Mouse (Mus musculus): ENCODE data around the gene Itga4.

The Itga4 gene

DNA sequence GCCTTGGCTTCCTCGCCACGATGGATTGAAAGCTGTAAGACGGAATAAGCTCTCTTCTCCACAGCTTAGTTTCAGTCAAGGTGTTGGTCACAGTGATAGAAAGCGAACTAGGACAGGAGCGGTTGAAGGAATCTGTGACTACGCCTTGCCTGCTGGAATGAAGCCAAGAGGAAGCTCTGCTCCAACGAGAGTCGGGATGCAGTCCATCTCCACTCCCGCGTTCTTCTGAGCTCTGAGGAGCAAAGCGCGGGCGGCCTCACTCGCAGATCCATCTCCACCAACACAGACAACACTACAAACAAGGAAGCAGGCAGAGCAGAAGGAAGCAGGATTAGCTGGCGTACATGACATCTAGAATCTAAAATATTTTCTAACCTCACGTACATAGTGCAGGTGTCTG, 99.5 kb downstream of the Itga4 start:
- no peak for DNase-seq (ENCODE audit: low read depth, low spot score)
- no peaks in the 10 kb centered on the region for H3K27me3 ChIP-seq (ENCODE audit: control insufficient read depth, insufficient read depth, low read length, poor library complexity, severe bottlenecking)
- H3K36me3 ChIP-seq (ENCODE audit: control insufficient read depth, insufficient read depth, low read length, poor library complexity, severe bottlenecking) = no peaks in the 10 kb centered on the region

DNA sequence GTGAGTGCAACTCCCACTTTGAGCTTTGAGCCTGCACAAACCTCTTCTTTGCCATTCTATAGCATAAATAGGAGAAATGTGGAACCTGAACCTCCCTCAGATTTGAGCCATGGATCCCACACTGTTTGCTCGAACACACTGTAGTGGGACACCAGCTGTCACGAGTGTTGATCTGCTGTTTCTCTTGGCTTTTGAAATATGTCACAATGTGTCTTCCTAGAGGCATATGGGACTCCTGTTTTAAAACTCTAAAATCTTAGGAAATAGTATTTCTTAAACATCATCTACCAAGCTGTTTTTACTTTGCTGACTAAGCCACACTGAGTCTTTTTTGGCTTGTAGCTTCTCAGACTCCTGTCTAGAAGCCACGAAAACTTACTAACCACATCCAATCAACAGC, 102.6 kb downstream of the Itga4 start:
- no peak for DNase-seq (ENCODE audit: low read depth, low spot score)

DNA sequence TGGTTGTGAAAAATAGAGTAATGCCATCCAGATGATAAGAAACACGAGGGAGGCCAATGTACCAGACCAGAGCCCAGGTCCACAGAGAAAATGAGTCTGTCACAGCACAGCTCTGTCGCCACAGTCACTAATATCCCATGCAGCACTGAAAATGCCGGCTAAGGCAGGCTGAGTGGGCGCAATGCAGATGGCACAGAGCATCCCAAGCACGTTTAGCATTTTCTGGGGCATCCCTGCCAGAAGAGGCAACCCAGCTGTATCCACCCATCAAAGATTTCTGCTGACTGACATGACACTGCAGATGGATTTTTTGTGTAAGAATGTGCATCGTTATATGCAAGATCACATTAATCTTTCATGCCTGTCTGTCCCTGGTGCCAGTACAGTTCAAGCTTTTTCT, 106.8 kb downstream of the Itga4 start:
- DNase-seq (ENCODE audit: low read depth, low spot score) = no peak
- Histone ChIP-seq H3K27me3 (ENCODE audit: control insufficient read depth, insufficient read depth, low read length, poor library complexity, severe bottlenecking) (no peaks in the 10 kb centered on the region), H3K36me3 (ENCODE audit: control insufficient read depth, insufficient read depth, low read length, poor library complexity, severe bottlenecking) (no peaks in the 10 kb centered on the region)

More for the DNA sequence above, 102.6 kb downstream of the Itga4 start:
- no peaks in the 10 kb centered on the region for H3K27me3 ChIP-seq (ENCODE audit: control insufficient read depth, insufficient read depth, low read length, poor library complexity, severe bottlenecking)
- H3K36me3 ChIP-seq (ENCODE audit: control insufficient read depth, insufficient read depth, low read length, poor library complexity, severe bottlenecking) = no peaks in the 10 kb centered on the region

DNA sequence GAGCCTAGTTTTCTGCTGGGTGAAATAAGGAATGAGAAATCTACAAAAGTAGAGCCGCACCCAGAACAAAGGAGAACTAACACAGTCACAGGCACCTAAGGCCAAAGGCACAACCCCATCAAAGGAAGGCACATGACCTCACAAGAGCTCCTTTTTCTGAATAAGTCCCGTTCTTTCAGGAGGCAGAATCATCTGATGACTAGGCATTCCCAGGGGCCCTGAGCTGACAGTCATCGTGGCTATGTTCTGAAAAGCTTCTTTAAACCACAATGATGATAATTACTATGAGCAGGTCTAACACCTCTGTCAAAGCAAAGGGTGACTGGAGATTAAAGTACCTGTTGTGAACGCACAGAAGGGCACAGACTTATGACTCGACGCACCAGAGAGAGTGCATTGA, 108.7 kb downstream of the Itga4 start:
- Histone ChIP-seq H3K36me3 (ENCODE audit: control insufficient read depth, insufficient read depth, low read length, poor library complexity, severe bottlenecking) (no peaks in the 10 kb centered on the region), H3K27me3 (ENCODE audit: control insufficient read depth, insufficient read depth, low read length, poor library complexity, severe bottlenecking) (no peaks in the 10 kb centered on the region)
- DNase-seq (ENCODE audit: low read depth, low spot score) = no peak

DNA sequence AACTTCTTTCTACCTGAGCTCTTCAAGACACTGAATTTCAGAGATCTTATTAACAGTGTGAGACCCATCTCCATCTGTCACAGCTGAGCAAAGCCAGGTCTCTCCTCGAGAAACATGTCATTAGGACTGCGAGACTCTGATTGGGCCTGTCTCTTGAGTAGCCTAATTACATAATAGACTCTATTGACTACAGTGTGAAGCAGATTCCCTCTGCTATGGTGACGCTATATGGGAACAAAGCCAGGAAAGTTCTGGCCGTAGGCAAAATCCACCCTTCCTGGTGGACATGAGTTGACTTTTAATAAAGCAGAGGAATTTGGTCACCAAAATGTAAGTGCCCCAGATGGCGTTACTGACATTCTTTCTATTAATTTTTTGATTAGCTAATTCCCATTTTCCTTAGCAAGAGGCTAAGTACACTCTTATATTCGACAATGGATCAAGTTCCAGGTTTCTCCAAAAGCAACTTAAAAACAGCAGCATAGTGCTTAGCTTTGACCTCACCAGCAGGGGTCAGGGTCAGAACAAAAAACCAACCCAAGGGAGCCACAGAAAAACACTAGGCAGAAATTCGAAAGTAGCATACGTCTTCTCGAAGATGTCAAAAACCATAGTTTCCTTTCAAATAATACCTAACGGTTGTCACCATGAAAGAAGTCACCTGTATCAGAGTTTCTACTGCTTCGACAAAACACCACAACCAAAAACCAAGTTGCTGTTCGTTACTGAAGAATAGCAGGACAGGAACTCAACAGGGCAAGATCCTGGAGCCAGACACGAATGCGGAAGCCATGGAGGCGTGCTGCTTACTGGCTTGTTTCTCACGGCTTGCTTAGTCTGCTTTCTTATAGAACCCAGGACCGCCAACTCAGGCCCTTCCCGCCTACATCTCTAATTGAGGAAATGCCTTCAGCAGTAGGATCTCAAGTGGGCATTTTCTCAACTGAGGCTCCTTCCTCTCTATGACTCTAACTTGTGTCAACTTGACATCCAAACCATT, 112.5 kb downstream of the Itga4 start:
- H3K36me3 ChIP-seq (ENCODE audit: control insufficient read depth, insufficient read depth, low read length, poor library complexity, severe bottlenecking) = no peaks in the 10 kb centered on the region
- DNase-seq (ENCODE audit: low read depth, low spot score) = peak; percentile 35
- no peaks in the 10 kb centered on the region for H3K27me3 ChIP-seq (ENCODE audit: control insufficient read depth, insufficient read depth, low read length, poor library complexity, severe bottlenecking)

DNA sequence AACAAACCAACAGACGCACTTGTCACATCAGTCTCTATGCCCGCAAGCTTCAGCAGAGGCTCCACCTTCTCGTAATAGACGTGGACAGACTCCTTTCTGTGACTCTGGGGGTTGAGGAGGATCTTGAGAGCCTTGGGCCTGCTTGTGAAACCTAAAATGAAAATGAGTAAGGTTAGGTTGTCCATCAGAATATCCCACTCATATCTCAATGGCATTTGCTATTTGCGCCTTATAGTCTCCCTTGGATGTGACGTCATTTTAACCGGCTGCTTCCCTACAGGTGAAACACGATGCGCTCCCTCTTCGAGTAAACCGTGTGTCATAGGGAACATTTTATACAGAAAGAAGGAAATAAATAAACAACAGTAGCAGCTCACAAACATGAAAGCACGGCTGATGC, 113.4 kb downstream of the Itga4 start:
- Histone ChIP-seq H3K36me3 (ENCODE audit: control insufficient read depth, insufficient read depth, low read length, poor library complexity, severe bottlenecking) (no peaks in the 10 kb centered on the region), H3K27me3 (ENCODE audit: control insufficient read depth, insufficient read depth, low read length, poor library complexity, severe bottlenecking) (no peaks in the 10 kb centered on the region)

DNA sequence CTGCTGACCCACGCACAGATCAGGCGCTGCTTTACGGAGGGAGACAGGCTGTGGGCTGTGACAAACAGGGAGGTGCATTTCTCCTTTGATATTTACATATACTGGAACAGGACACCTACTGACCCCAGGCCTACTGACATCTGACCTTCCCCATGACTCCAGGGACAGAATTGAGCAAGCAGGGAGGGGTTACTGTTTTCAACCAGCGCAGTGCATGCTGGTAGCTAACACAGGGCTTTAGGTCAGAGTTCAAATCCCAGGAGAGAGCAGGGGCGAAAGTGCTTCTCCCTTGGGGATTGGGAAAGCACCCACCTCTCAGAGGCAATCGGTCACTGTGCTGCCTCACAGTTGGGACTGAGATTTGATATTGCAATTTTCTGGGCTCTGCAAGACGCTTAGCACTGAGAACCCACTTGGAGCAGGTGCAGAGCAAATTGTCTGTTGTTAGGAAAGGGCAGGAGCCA, 113.9 kb downstream of the Itga4 start:
- Histone ChIP-seq H3K36me3 (ENCODE audit: control insufficient read depth, insufficient read depth, low read length, poor library complexity, severe bottlenecking) (no peaks in the 10 kb centered on the region), H3K27me3 (ENCODE audit: control insufficient read depth, insufficient read depth, low read length, poor library complexity, severe bottlenecking) (no peaks in the 10 kb centered on the region)
- no peak for DNase-seq (ENCODE audit: low read depth, low spot score)

More for the DNA sequence above, 113.4 kb downstream of the Itga4 start:
- DNase-seq (ENCODE audit: low read depth, low spot score) = no peak

DNA sequence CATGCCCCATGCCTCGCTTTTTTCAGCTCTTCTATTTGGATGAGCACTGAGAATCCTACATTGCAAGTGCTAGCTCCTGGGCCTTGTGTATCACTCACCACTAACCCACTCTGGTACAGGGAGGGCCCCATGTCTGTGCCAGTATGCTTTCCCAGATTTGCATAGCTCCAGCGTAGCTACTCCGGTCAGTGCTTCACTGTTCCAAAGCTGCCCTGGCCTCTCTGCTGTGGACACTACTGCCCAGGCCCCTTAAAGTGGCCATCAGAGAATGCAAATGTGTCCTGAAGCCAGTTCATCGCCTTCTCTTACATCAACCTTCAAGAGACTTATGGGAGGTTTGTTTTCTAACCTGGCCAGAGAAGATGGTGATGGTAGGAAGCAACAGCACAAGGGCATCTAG, 114.7 kb downstream of the Itga4 start:
- Histone ChIP-seq H3K27me3 (ENCODE audit: control insufficient read depth, insufficient read depth, low read length, poor library complexity, severe bottlenecking) (no peaks in the 10 kb centered on the region), H3K36me3 (ENCODE audit: control insufficient read depth, insufficient read depth, low read length, poor library complexity, severe bottlenecking) (no peaks in the 10 kb centered on the region)
- no peak for DNase-seq (ENCODE audit: low read depth, low spot score)

DNA sequence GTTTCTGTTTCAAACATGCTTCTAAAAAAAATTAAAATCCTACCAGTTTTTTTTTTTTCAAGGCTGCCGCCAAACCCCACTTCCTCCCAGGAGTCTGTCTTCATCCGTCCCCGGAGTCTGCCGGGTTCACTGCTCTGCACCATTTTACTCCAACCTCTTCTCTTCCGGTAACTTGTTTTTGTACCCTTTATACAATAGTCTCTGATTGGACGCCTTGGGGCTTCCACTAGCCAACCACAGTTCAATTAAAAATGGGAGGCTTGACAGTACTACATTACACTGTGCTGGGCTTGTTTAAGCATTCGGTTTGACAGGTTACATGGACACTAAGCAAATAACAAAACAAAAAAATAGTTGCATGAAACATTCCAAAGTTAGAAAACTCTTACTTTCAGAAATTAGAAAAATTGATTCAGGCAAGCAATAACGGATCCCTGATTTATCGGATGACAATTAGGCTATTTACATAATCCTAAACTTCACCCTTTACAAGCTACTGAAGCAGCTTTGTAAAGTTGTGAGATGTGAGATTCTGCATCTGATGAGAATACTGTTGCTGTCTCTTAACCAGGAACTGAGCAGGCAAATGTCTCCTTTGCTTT, 115.6 kb downstream of the Itga4 start:
- Histone ChIP-seq H3K36me3 (ENCODE audit: control insufficient read depth, insufficient read depth, low read length, poor library complexity, severe bottlenecking) (no peaks in the 10 kb centered on the region), H3K27me3 (ENCODE audit: control insufficient read depth, insufficient read depth, low read length, poor library complexity, severe bottlenecking) (no peaks in the 10 kb centered on the region)
- DNase-seq (ENCODE audit: low read depth, low spot score) = peak; percentile 64

DNA sequence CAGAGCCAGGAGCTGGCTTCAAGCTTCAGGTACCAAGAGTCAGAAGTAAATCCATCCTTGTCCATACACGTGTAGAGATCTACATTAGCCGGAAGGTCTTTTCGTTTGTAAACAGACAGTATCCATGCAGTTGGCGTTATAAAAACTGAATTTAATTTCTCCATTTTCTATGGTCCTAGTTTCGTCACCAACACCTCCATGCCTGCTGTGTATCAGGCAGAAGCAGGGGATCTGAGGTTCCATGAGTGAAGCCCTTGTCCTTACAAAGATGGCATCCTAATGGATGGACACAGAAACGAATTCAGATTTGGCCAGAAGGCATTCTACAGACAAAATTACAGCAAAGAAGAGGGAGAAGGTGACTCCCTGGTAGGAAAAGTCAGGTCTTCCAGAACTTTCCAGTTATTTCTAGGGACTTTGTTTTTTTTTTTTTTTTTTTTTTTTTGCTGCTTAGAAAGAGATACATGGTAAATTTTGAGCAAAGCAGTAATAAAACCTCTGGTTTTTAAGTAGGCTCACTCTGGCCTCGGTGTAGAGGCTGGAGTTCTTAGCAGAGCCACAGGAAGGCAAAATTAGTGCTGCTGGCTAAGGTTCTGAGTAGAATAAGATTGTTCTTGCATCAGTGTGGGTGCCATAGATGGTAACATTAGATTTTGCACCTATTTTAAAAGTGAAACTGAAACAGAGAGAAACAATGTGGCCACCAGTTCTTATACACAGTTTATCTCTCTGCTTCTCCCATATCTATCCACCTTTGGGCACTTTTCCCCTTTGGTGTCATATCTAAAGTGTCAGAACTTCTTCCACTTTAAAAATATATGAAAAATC, 116.3 kb downstream of the Itga4 start:
- no peak for DNase-seq (ENCODE audit: low read depth, low spot score)
- no peaks in the 10 kb centered on the region for H3K36me3 ChIP-seq (ENCODE audit: control insufficient read depth, insufficient read depth, low read length, poor library complexity, severe bottlenecking)

DNA sequence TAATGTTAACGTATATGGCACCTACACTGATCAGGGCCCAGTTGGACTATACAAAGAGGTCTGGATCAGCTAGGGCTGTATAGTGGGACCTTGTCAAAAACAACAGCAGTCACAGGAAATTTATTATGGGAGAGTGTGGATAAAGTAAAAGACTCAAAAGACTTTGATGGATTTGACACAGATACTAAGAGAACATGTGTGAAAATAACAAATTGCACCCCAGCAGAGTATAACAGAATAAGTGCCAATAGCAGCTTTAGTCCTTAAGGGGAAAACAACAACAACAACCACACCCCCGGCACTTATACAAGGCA, 116.9 kb downstream of the Itga4 start:
- no peak for DNase-seq (ENCODE audit: low read depth, low spot score)
- Histone ChIP-seq H3K36me3 (ENCODE audit: control insufficient read depth, insufficient read depth, low read length, poor library complexity, severe bottlenecking) (no peaks in the 10 kb centered on the region), H3K27me3 (ENCODE audit: control insufficient read depth, insufficient read depth, low read length, poor library complexity, severe bottlenecking) (no peaks in the 10 kb centered on the region)

More for the DNA sequence above, 116.3 kb downstream of the Itga4 start:
- H3K27me3 ChIP-seq (ENCODE audit: control insufficient read depth, insufficient read depth, low read length, poor library complexity, severe bottlenecking) = no peaks in the 10 kb centered on the region

DNA sequence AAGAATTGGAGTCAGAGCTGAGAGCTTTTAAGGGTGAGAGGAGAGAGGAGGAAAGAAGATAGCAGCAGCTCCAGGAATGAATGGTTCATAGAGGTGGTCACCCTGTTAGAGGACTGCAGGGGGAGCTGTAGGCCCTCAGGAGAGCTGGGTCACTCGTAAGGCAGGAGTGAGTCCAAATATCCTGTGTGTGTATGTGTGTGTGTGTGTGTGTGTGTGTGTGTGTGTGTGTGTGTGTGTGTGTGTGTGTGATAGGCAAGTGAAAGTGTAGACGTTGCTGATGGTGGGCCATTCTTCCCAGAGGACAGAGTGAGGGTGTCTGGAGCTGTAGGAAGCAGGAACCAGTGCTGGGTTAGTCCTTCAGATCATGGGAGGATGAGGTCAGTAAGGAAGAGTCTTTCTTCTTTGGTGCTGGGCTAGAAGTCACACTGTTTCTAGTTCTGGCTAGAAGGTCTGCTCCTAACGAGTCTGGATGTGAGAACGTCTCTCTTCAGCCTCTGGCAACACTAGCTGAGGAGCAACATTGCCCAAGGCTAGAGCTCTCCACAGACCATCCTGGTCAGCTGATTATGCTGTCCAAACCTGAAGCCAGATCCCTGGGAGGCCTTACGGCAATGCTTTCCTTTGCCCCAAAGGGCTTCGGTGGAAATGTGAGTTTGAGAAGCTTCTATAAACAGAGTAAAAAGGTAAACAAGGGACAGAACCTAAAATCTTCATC, 117.4 kb downstream of the Itga4 start:
- H3K36me3 ChIP-seq (ENCODE audit: control insufficient read depth, insufficient read depth, low read length, poor library complexity, severe bottlenecking) = no peaks in the 10 kb centered on the region
- peak; percentile 57 for DNase-seq (ENCODE audit: low read depth, low spot score)
- H3K27me3 ChIP-seq (ENCODE audit: control insufficient read depth, insufficient read depth, low read length, poor library complexity, severe bottlenecking) = no peaks in the 10 kb centered on the region

DNA sequence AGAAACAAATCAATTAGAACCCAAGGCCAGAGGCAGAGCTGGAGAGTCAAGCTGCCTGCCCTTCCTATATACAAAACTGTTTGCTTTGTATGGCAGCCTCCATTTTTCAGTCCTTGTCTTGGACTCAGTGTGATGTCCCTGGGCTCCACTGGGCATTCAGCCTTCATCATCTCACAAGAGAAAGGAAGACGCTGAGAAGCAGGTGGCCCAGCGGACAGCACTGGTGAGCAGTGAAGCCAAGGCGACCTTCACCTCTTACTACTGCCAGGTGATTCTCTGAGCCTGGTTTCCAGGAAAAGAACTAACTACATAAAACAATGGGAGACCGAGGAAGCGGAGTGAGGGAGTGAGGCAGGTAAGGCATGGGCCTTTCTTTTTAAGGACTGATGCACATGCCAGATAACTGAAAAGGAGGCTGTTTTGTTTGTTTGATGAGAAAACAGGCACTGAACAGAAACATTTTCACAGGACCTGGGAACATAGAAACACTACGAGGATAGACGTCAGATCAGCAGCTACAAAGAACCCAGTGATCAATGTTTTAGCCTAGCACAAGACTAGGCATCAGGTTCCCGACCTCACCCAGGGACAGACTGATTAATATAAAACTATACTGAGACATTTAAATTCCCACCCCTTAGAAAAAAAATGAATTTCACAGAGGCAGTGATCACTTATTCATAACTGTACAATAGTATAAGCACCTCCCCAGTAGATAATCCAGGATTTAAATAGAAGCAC, 123.3 kb downstream of the Itga4 start:
- H3K27me3 ChIP-seq (ENCODE audit: control insufficient read depth, insufficient read depth, low read length, poor library complexity, severe bottlenecking) = no peaks in the 10 kb centered on the region
- H3K36me3 ChIP-seq (ENCODE audit: control insufficient read depth, insufficient read depth, low read length, poor library complexity, severe bottlenecking) = no peaks in the 10 kb centered on the region
- DNase-seq (ENCODE audit: low read depth, low spot score) = no peak

Measured in splenic B cell, adult 2 months (primary cell).